Mouse (Mus musculus) layer of hippocampus, adult 2 months (tissue): ENCODE results near the gene Card10. TPM values are rescaled to one million over a fixed set of nuclear protein-coding genes. Genes with fewer than 3 reads are reported as not detected.
"Not testable (repeated sequence)": the region's sequence is repeated elsewhere in the genome, so short reads cannot be mapped to it uniquely, and the experiment has no call there.

ENCODE experiments used
- DNase-seq, 2 experiments: peaks; one replicate each; pipeline ENCODE4 v3.0.0; 2022; ENCODE audit warnings: low spot score in 2 of 2
- H3K27ac ChIP-seq: fragments of 200-600 bp; 2 replicates; pipeline ENCODE4 v1.8.1; 2022
- H3K4me3 ChIP-seq: fragments of 200-600 bp; 2 replicates; pipeline ENCODE4 v1.8.1; 2022; ENCODE audit warnings: mild to moderate bottlenecking
- CTCF ChIP-seq: fragments of 200-600 bp; conservative IDR thresholded peaks from 2 replicates; pipeline ENCODE4 v1.8.1; 2022; ENCODE audit warnings: antibody characterized with exemption, mild to moderate bottlenecking, moderate library complexity
- long read RNA-seq, 2 experiments: library from polyadenylated mRNA; stranded (forward); transcript quantifications; one replicate each; pipeline ENCODE4 v2.0.0; 2021; ENCODE audit warnings: borderline mapping rate in 2 of 2
- total RNA-seq, 2 experiments: library from RNA; stranded (reverse); gene quantifications; 2 replicates each; pipeline ENCODE4 v1.2.3; 2021

The Card10 gene
- total RNA-seq, result 1 to 10 TPM; 5.4 to 5.5 TPM
- long read RNA-seq, experiment 1, full-length matches to known transcripts, result 2 of 3 reads
- long read RNA-seq, experiment 1, partial matches to known transcripts, result 1 of 3 reads
- long read RNA-seq, experiment 1, other reads (novel, unspliced or antisense), result 0 of 3 reads
- long read RNA-seq, experiment 2, partial matches to known transcripts, result 0 of 1 reads
- long read RNA-seq, experiment 2, other reads (novel, unspliced or antisense), result 1 of 1 reads

DNA sequence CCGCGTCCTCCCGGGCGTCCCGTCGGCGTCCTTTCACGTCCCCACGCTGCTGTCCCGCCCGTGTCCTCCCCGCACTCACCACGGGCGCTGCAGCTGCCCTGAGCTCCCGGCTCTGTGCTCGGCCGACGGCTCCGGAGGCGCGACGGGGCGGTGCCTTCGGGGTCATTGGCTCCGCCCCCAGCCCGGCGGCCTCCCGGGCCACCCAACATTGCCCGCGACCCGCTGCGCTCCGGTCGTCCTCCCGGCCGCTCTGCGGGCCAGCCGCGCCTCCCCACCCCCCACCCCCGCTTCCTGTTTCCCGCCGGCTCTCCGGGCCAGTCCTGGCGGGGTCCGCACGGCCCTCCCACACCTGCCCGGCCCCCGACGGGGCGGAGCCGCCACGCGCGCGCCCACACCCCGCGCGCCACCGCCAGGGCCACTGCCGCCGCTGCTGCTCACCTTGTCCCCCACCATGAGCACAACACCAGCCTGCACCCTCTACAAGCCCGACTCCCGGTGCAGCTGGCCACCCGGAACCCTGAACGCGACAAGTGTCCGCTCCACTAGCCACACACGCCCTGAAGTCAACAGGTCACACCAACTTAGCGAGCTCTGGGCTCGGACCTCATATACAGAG, at the start of gene Card10:
Gene Card10, minus strand, starts transcription at position 267 of the 616 bp plus-strand sequence.
- Histone ChIP-seq H3K4me3 (peak within 1 kb of the TSS; percentile 58), H3K27ac (peak within 1 kb of the TSS; percentile 54; the same call in 1 of the 2 replicates)
- no peak for TF ChIP-seq CTCF
- no peak for DNase-seq

DNA sequence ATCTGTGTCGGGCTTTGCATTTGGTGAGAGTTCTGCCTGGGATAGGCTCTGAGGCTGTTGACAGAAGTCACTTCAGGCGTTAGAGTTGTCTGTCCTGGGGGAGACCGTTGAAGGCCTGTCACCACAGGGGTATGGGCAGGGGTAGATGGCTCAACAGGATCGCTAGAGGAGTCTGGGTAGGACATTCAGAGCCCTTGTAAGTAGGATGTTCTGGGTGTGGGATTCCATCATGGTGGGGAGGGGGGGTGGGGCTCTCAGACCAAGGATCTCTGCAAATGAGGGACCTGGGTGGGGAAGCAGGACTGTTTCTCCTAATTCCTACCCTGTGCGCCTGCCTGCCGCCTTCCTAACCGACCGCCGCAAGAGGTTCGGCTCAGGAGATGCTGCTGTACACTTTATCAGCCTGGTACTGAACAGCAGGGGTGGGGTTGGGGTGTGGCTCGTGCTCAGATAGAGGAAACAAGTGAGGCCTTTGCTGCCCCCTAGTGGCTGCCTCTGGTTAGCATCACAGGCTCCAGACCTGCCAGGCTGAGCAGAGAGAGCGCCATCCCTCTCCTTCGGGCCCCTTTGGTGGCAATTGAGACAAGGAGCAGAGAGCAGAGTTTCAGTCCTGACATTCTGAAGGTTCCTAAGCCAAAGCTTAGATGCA, 48.8 kb upstream of the Card10 start:
- DNase-seq, result peak; percentile 90 to 97
- TF ChIP-seq CTCF, result peak; percentile 97
- Histone ChIP-seq H3K27ac (peak overlapping the region; percentile 70), H3K4me3 (no peak overlapping the region; the same call in 1 of the 2 replicates)

DNA sequence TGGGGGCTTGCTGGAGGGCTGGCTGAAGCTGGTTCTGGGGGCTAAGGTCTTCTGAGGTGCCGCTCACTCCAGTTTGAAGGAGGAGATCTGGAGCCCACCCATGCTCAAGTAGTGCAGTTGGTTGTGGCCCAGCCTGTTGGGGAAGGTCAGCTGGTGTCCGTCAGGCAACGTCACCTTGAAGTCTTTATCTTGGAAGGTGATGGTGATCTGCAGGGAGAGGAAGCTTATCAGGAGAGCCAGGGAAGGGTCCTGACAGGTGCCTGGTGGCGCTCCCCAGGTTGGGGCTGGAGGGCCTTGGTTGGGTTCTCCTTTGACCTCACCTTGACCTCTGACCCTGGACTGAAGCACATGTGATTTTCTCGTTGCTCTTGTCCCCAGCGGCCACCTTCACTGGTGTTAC, 48.1 kb upstream of the Card10 start:
- no peak for TF ChIP-seq CTCF
- Histone ChIP-seq H3K27ac (peak overlapping the region; percentile 70), H3K4me3 (no peak overlapping the region)
- no peak for DNase-seq

DNA sequence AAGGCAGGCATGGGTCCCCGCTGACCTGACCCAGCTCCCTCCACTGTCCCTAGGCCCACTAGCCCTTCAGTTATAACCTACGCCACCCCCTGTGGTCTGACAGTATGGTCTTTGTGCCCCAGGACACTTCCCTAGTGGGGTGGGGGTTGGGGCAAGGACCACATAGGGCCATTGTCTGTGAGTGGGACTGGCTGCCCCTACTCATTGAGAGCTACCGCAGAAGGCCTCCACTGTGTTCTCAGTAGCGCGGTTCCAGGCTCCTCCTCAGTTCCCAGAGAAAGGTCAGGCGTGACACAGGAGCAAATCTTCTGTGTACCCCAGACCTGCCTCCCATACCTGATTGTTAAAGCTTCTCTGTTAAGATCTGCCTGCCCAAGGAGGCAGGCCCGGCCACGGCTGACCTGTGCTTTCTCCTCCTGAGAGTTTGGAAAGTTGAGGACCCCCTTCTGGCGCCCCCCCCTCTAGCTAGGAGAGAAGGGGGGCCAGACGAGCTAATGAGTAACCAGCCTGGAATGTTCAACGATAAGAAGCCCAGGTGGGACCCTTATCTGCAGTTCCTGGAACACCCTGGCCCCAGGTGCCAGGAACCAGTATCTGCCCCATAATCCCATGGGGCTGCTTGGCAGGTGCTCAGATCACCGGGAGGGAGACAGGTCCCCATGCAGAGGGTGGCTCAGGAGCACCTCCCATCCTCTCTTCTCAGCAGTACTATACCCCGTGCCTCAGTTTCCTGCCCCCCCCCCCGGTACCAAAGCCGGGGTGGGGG, 47.4 kb upstream of the Card10 start:
- no peak for TF ChIP-seq CTCF
- no peak overlapping the region for H3K4me3 ChIP-seq
- DNase-seq, result peak in 1 of 2 experiments; percentile 39
- peak overlapping the region; percentile 70 for H3K27ac ChIP-seq

DNA sequence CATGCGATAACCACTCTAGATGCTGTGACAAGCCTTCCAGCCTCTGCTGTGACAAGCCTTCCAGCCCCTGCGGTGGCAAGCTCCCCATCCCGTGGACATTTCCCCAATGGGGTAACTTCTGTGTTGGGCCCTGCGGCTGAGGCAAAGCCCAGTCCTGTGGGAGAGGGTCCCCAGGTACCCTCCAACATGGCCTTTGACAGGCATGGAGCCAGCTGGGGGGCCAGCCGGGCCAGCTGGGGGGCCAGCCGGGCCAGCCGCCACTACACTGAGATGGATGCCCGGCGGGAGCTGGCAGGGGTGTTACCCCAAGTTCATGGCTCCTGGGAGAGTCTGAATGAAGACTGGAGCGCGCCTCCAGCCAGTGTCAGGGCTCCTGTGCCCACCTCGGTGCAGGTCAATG, 46.6 kb upstream of the Card10 start:
- no peak for DNase-seq
- Histone ChIP-seq H3K27ac (peak overlapping the region; percentile 65), H3K4me3 (no peak overlapping the region)
- no peak for TF ChIP-seq CTCF

GRCm38 (mm10) chr15:78848467-78848866, 45.6 kb upstream of the Card10 start:
- H3K4me3 ChIP-seq, result no peak overlapping the region
- peak; percentile 66 to 85 for DNase-seq
- TF ChIP-seq CTCF, result peak; percentile 97
- H3K27ac ChIP-seq, result no peak overlapping the region

DNA sequence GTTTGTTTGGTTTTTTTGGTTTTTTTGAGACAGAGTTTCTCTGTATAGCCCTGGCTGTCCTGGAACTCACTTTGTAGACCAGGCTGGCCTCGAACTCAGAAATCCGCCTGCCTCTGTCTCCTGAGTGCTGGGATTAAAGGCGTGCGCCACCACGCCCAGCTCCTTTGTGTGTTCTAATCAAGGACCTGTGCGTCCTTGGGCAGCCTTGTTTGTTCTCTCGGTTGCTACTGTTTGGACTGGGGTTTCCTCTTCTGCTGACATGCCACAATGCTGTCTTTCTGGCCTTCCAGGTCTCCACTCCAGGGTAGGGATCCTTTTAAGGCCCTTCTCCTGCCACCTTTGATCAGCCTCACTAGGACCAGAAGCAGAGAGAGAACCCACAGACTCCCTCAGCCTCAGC, 44.0 kb upstream of the Card10 start:
- not testable (repeated sequence) for H3K4me3 ChIP-seq, H3K27ac ChIP-seq, DNase-seq

DNA sequence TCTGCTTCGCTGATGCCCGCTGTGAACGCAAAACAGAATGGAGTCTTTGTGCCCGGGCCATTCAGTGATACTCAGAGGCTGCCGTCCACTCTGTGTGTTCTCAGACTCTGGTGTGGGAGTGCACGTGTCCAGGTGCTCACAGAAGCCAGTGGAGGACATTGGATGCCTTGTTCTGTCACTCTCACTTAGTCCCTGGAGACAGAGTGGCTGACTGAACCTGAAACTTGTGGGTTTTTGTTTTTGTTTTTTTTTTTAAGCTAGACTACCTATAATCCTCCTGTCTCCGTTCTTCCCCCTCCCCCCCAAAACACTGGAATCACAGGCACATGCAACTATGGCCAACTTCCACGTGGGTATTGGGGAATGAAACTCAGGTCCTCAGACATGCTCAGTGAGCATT, 43.5 kb upstream of the Card10 start:
- DNase-seq, result no peak
- Histone ChIP-seq H3K27ac (peak overlapping the region; percentile 94; the same call in 1 of the 2 replicates), H3K4me3 (peak overlapping the region; percentile 15; the same call in 1 of the 2 replicates)
- no peak for TF ChIP-seq CTCF

GRCm38 (mm10) chr15:78845867-78846266, 43.0 kb upstream of the Card10 start:
- Histone ChIP-seq H3K4me3 (peak overlapping the region; percentile 15; the same call in 1 of the 2 replicates), H3K27ac (peak overlapping the region; percentile 94; the same call in 1 of the 2 replicates)
- TF ChIP-seq CTCF, result no peak
- DNase-seq, result no peak

GRCm38 (mm10) chr15:78845321-78845720, 42.5 kb upstream of the Card10 start:
- DNase-seq, result no peak
- TF ChIP-seq CTCF, result no peak
- Histone ChIP-seq H3K4me3 (peak overlapping the region; percentile 22; the same call in 1 of the 2 replicates), H3K27ac (peak overlapping the region; percentile 94)

- DNase-seq, result no peak
- TF ChIP-seq CTCF, result peak; percentile 19; the same call in 1 of the 2 replicates
- peak overlapping the region; percentile 62 for H3K4me3 ChIP-seq
- peak overlapping the region; percentile 94 for H3K27ac ChIP-seq
Observed at GRCm38 (mm10) chr15:78844791-78845190, 41.9 kb upstream of the Card10 start.

GRCm38 (mm10) chr15:78843581-78844469, 41.0 kb upstream of the Card10 start:
- DNase-seq, result no peak
- TF ChIP-seq CTCF, result no peak
- H3K4me3 ChIP-seq, result peak overlapping the region; percentile 62
- peak overlapping the region; percentile 94 for H3K27ac ChIP-seq
